Mouse (Mus musculus) thymus, postnatal 36 days (tissue): ENCODE results near the gene Ubxn6.
"Not testable (repeated sequence)": the region's sequence is repeated elsewhere in the genome, so short reads cannot be mapped to it uniquely, and the experiment has no call there.

Experiments
- DNase-seq, 2 experiments: peaks; one replicate each; pipeline ENCODE4 v3.0.0; 2022; ENCODE audit warnings: mixed read lengths in 2 of 2

Ubxn6 gene

DNA sequence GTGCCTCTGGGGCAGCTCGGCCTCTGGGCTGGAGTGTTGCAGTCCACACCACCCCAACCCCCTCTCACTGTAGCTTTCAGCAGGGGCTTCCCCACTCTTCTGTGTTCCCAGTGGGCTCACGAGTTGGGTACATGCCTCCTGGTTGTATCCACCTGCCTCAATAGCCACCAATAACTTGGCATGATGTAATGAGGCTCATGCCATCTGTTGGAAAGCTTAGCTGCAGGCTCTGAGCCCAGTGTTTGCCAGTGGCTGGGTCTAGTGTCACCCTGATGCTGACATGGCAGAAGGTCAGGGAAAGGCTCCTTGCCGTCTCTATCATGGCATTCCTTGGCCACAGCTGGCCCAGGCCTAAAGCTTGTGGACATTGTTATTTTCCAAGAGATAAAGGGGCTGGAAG is 26.0 kb upstream of the Ubxn6 start:
- DNase-seq, result no peak

DNA sequence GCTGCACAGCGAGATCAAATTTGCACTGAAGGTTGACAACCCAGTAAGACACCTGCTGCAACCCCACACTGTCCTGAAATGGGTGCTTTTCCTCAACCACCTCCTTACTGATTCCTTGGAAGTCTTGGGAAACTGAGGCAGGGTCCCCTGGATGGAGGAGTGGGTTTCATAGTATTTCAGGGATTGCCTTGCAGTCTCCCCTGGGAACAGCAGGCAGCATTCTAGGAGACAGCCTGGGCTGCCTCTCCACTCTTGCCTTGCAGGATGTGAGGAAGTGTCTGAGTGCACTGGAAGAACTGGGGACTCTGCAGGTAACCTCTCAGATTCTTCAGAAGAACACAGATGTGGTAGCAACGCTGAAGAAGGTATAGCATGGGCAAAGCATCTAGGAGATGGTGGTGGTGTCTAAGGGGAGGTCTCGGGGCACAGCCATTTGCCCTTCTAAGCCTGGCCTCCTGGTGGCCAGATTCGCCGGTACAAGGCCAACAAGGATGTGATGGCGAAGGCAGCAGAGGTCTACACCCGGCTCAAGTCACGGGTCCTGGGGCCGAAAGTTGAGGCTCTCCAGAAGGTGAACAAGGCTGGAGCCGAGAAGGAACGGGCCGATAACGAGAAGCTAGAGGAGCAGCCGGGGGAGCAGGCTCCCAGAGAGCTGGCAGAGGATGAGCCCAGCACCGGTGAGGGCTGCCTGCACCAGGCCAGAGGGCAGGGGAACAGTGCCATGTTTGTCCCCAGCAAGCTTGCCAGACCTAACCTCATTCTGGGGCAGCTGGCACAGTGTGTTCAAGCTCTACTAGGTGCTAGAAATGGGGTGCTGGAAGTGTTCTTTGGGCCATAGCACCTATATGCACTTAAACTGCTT is 24.1 kb upstream of the Ubxn6 start:
- DNase-seq, result no peak

DNA sequence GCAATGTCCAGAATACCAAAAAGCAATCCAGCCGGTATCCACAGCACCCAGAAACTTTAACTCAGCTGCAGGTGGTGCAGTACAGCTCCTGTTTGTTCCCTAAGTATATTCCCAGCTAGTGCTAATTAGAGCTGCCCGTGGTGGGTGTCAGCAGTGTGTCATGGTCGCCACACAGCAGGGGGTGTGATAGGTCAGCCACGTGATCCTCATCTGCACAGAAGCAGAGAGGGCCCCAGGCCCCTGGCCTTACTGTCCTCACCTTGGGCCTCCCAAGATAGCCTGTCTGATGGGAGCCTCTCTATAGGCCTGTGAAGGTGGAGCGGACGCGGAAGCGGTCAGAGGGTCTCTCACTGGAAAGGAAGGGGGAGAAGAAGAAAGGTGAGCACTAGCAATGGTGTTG is 23.4 kb upstream of the Ubxn6 start:
- no peak for DNase-seq

DNA sequence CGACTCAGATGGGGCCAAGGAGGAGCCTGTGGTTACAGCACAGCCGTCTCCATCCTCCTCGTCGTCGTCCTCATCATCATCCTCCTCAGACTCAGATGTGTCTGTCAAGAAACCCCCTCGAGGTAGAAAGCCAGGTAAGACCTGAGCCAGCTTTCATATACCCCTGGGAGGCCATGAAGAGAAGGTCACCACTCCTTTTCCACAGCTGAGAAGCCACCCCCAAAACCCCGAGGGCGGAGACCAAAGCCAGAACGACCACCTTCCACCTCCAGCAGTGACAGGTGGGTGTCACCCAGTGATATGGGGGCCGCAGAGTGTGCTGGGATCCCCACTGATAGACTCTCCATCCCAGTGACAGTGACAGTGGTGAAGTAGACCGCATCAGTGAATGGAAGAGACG is 22.1 kb upstream of the Ubxn6 start:
- DNase-seq, result no peak

DNA sequence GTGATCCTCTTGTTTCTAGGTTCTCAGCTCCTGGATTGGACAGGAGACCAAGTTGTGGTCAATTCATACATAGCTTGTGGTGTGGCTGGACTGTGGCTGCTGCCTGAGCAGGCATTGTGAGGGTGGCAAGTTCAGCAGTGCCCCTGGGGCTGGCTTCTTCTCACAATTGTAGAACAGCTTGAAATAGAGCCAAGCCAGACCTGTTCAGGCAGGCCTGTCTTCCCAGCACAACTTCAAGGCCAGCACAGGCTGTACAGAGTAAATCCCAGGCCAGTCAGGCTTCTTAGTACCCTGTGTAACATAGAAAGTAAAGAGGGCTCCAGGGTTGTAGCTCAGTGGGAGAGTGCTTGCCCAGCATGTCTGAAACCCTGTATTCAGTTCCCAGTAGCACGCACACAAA is 18.0 kb upstream of the Ubxn6 start:
- no peak for DNase-seq

DNA sequence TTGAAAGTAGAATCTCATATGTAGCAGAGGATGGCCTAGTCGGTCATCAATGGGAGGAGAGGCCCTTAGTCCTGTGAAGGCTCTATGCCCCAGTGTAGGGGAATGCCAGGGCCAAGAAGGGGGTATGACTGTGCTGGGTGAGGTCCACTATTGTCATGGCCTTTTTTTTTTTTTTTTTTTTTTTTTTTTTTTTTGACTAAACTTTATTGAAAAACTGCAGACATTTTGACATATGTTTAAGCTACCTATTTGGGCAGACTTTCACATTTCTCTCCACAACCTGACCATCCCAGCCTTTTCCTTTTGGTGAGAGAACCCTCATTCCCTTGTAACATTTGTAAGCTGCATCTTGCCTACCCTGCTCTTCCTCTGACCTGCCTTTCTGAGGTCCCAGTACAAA is 17.5 kb upstream of the Ubxn6 start:
- DNase-seq, result no peak

DNA sequence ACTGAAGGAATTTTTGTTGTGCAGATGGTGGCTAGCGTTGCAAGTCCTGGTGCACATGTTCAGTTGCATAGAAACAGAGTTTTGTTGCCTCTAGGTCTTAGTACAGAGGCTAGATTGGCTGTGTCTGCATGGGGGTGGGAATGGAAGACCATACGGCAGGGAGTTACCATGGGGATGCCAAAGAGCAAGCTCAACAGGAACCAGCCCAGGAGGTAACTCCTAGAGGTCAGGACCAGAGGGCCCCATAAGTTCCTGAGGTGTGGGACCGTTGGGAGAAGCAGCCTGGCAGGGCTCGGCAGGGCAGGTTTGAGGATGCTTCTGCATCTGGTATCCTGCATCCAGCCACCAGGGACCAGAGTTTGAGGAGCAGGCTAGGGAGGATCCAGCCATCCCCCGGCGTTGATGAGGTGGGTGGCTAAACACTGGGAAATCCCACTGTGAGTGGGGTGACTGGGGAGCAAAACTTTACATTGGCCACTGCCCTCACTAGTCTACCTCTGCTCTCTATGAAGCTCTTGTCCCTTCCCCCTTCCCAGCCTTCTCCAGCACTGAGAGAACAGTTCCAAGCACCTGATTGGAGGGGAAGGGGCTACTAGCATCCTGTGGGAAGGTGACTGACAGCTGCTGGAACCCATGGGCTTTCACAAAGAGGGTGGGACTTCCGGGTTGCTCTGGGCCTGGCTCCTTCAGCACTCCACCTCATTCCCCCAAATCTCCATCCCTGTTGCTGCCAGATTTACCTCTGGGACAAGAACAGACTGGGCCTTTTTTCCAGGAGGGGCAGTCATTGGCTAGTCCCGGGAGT is 6.2 kb upstream of the Ubxn6 start:
- DNase-seq, result no peak

DNA sequence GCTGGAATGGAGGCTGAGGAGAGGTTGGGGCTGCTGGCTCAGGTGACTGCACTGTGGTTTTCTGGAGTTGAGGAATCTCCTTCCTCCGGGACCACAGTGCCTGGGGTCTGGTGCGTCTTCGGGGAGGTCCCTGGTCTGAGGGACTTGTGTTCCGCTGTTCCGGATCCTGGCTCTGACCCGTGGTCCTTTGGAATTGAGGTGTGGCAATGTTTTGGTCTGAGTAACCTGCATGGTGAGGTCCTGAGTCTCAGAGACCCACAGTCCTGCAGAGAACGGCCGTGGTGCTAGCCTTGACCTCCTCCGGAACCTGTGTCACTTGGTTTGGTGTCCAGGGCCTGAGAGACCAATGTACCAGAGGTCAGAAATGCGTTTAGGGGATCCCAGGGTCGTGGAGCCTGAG is 5.1 kb upstream of the Ubxn6 start:
- DNase-seq, result no peak

DNA sequence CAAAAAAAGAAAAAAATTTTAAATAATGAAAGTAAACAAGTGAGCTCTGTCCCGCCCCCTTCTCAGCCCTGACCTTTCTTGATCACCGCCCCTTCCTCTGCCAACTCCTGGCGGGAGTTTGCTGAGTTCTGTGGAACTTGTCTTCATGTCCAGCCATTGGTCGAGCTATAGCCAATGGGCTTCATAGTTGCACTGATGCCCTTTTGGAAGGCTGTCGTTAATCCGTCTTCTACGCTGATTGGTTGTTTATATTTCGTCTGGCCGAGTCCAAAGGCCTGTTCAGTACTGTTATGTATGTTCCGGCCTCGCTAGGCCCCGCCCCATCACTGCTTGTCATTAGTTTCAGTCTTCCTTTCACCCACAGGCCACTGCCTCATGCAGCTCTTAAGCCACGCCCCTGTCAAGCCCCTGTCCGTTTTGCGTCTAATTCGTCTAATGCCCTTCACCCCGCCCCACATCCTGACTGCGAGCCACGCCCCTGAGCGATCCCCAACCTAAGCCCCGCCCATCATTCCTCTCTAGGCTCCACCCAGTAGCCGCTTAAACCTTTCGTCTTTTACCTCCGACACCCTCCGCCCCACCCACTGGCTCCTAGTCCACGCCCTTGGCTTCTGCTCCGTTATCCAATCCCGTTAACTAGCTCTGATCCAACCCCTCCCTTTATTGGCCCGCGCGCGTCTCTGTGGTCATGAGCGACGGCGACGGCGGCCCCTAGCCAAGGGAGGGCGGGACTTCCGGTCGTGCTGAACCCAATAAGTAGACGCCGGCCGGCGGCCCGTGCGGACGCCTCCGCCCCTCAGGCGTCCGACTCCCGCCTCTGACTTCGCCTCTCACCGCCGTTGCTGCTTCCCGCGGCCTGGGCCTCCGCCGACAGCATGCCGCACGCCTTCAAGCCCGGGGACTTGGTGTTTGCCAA is 4.3 kb upstream of the Ubxn6 start, which contains the start of gene Hdgfl2:
Gene Hdgfl2, plus strand, starts transcription at position 755 of the 916 bp plus-strand sequence.
- peak; percentile 99 to 100 for DNase-seq

DNA sequence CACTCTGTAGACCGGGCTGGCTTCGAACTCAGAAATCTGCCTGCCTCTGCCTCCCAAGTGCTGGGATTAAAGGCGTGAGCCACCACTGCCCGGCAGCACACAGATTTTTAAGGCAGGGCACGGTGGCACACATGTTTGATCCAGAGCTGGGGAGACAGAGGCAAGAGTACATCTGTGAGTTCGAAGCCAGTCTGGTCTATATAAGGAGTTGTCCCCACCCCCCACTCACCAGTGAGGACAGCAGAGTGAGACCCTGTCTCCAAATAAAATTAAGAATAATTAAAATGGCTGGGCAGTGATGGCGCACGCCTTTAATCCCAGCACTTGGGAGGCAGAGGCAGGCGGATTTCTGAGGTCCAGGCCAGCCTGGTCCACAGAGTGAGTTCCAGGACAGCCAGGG is 3.5 kb upstream of the Ubxn6 start:
- DNase-seq, result peak in 1 of 2 experiments; percentile 30

DNA sequence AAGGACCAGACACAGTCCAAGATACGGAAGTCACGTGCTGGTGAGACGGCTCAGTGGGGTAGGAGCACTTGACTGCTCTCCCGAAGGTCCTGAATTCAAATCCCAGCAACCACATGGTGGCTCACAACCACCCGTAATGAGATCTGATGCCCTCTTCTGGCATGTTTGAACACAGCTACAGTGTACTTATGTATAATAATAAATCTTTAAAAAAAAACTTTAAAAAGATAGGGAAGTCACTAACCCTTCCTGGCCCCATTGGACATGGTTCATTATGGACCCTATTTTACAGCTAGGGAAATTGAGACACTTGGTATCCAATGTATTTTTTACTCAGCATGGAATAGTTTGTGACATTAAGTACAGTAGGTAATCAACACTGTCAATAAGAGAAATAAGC is 2.7 kb upstream of the Ubxn6 start:
- DNase-seq, result no peak

DNA sequence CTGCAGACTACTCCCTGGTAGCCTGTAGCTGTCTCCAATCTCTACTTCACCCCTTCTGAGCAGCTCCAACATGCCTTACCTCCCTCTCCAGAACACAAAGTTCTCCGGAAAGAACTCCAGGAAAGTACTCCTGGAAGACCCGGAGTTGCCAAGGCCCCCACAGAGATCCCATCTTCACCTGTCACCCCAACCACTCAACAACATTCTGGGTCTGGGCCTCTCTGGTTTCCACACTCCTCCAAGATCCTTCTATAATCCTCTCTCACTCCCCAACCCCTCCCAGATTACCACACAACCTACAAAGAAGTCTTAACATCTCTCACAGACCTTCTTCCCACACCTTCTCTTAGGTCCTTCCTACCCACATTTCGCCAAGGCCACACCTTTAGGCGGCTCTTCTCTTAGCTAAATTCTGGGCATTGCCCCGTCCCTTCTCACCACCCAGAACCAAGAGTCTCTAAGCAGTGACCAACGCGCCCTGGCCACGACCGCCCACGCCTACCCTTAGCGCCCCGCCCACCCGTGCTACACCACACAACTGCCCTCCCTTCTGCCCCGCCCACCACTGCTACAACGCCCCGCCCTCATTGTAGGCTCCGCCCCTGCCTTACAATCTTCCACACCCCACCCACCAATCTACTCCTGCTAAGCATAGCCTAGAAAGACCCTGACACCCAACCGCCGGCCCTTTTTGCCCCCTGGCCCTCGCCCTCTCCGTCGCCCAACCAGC is 566 bp downstream of the Ubxn6 start:
- peak; percentile 83 to 84 for DNase-seq

DNA sequence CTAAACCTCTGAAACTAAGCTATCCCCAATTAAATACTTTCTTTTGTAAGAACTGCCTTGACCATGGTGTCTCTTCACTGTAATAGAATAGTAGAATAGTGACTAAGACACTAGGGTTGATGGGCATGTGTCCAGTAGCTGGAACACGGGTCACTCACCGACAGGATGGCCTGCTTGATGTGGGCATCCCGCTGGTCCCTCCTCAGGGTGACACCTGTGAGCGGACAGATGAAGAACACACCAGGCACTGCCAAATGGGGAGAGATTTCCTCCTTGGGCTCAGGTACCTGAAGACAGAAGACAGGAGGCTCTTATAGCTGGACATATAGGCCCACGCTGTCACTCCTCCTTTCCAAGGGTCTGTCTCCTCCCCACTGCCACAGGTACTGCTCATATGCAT is 2.6 kb downstream of the Ubxn6 start:
- no peak for DNase-seq

DNA sequence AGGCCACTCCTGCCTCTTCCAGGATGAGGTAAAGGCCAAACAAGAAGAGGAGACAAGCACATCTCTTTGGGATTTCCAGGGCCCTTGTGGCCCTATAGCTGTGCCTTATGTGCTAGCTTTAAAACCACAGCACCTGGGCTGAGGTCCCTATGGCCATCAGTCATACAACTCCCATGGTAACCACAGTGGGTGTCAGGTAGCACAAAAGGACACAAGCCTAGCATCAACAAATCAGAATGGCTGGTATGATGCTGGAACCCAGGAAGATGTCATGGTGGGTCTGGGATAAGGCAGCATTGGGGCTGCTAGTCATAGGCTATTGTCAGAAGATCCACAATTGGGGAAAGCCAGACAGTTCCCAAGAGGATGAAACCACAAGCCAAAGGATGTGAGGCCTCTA is 3.7 kb downstream of the Ubxn6 start:
- DNase-seq, result no peak

DNA sequence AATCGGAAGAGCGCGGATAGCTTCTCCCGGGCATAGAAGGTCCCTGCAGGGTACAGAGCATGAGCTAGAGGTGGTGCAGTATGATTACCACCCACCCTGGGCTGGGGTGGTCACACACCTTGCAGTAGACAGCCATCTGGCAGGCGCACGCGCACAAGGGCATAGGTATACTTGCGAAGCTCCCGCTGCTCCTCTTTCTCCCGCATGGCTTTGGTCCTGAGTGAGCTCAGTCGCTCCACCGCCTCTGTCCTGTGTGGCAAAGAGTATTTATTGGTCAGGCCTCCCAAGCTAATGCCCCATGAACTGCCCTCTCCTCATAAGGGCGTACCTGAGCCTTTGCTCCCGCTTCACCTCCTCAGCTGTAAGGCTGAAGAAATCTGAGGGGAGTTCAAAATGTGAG is 5.8 kb downstream of the Ubxn6 start:
- no peak for DNase-seq

DNA sequence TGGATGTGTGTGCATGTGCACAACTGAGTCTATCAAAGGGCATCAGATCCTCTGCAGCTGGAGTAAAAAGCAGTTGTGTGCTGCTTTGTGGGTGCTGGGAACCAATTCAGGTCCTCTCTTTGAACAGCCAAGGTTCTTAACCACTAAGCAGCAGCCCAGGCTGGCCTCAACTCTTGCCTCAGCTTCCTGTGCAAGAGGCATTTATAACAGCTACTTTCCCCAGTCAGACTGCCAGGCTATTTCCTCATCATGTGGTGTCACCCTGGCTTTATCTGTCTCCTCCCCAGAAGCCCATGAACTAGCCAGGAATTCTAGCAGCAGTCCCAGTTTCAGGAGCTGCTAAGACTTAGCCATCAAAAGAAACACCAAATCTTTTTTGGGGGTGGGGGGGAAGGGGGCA is 8.4 kb downstream of the Ubxn6 start:
- DNase-seq, result no peak

DNA sequence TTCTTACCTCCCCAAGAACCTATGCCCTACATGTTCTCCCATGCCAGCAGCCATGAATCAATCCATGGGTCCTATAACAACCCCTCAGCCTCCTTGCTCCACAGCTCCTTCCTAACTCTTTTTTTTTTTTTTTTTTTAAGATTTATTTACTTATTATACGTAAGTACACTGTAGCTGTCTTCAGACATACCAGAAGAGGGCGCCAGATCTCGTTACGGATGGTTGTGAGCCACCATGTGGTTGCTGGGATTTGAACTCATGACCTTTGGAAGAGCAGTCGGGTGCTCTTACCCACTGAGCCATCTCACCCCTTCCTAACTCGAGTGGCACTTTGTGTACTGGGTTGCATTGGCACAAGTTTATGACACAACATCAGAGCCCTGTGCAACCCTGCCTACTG is 9.1 kb downstream of the Ubxn6 start:
- DNase-seq, result not testable (repeated sequence)

DNA sequence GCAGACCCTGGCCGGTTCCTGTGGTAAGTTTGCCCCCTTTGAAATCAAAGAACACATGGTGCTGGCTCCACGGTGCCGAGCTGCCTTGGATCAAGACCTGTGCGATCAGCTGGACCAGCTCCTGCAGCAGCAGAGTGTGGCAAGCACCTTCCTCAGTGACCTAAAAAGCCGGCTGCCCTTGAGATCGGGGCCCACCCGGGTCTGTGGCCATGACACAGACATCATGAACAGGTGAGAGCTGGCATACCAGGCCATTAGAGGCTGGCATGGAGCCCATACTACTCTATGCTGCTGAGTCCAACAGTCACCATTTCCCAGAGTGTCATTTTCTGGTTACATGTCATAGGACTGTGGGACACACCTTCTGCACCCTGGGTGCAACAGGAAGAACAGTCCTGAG is 12.7 kb downstream of the Ubxn6 start:
- no peak for DNase-seq

DNA sequence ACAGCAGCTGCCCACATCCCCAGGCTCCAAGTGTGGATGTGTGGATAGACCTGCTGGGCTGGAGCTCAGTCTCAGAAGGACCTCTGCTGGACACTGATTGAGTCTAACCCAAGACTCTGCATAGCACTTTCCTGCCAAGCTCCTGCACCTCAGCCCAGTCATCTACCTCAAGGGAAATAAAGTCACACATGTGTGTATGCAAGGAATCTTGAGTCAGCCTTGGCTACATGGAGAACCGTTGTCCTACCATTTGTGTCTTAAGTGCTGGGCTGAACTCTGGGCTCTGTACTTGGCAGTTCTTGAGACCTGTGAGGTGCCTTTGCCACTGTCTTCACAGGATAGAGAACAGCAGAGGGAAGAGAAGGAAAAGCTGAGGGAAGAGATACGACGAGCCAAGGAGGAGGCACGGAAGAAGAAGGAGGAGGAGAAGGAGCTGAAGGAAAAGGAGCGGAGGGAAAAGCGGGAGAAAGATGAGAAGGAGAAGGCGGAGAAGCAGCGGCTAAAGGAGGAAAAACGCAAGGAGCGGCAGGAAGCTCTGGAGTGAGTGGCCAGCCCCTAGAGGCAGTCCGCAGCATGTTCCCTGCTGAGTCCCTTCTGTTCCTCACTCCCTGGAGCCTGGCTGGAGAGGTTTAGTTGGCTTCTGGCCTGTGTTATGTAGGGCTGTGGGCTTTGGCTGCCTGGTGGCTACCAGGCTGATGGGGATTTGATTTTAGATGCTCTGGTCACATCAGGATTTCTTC is 17.3 kb downstream of the Ubxn6 start:
- no peak for DNase-seq

DNA sequence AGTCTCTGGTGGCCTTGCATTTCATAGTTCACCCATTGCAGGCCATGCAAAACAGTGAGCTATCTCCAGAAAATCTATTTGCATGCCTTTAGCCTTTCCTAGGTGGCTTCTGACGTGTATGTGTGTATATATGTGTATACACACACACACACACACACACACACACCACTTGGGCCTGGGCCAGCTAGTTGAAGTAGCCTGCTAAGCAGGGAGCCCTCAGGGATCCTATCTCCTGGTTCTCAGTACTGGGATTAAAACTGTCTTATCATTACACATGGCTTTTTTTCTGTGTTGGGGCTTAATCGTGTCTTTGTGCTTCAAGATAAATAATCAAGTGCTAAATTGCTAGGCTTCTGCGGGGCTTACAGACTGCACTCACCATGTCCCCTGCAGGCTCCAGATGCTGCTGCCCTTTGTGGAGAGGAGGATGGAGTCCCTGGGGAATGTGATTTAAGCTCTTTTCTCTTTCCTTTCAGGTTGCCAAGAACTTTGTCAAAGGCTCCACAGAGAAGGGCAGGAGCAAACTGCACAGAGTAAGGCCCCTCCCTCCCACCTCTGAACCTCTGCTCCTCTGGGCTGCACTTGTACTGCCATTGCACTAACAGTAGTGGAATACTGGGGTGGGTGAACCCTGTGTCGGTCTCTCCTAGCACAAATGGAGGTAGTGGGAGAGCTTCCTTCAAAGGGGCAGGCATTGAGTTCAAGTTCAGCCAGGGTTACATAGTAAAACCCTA is 18.7 kb downstream of the Ubxn6 start:
- no peak for DNase-seq

DNA sequence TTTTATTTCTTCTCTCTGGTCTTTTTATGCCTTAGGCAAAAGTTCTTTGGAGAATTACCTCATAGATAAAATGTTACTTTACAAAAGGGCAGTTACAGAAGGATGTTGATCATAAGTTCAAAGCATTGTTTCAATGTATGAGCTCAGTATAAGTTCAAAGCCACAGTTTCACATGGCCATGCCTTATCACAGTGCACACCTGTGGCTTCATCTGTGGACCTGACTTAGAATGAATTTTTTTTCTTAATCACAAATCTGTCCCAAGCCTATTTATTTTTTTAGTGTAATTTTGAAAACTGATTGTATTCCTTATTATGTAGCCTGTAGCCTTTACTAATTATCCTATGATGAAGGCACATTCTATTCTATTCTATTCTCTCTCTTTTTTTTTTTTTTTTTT is 19.9 kb downstream of the Ubxn6 start:
- DNase-seq, result no peak
